Mouse (Mus musculus): ENCODE results near the gene Fbxl19.

Fbxl19 gene

DNA sequence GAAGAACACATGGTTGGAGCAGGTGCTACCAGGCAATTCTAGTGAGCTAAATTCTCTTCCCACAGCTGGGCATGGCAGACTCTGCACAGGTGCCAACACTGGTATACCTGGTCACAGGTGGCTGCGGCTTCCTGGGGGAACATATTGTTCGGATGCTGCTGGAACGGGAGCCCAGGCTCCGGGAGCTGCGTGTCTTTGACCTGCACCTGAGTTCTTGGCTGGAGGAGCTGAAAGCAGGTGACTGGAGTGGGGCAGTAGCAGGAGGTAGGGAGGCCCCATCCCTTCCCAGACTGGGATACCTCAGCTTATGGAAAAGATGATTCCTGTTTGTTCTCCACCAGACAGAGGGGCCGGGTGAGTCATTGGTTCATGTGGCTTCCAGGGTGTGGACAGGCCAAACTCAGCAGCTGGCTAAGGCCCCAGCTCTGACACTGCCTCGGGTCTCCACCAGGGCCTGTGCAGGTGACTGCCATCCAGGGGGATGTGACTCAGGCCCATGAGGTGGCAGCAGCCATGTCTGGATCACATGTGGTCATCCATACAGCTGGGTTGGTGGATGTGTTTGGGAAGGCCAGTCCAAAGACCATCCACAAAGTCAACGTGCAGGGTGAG is 56.8 kb downstream of the Fbxl19 start:
- no peak for DNase-seq (ENCODE audit: low spot score in 2 of 2)

- DNase-seq (ENCODE audit: low spot score in 2 of 2), result no peak
Measured at GRCm38 (mm10) chr7:127802313-127802712, 58.0 kb downstream of the Fbxl19 start.

DNA sequence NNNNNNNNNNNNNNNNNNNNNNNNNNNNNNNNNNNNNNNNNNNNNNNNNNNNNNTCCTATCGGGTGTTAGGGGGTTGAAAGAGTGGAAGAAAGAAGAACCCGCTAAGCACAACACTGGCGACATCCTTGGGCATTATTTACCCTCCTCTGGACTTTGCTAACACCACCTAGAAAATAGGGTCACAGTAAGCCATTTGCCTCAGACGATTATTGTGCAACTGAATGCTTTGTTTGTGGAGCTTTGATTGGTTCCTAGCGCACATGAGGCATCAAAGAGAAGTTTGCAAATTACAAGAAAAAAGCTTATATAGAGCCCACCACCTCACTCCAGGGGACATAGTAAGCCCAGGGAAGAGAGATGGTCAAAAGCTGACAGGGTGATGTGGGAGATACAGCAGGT is 64.5 kb downstream of the Fbxl19 start:
- no peak for DNase-seq (ENCODE audit: low spot score in 2 of 2)

GRCm38 (mm10) chr7:127809846-127810245 is 65.5 kb downstream of the Fbxl19 start:
- DNase-seq (ENCODE audit: low spot score in 2 of 2), result no peak

GRCm38 (mm10) chr7:127810650-127811049 is 66.3 kb downstream of the Fbxl19 start:
- no peak for DNase-seq (ENCODE audit: low spot score in 2 of 2)

- DNase-seq (ENCODE audit: low spot score in 2 of 2), result no peak
Measured at GRCm38 (mm10) chr7:127811240-127811639, 66.9 kb downstream of the Fbxl19 start.

GRCm38 (mm10) chr7:127812292-127812691 is 67.9 kb downstream of the Fbxl19 start:
- no peak for DNase-seq (ENCODE audit: low spot score in 2 of 2)

DNA sequence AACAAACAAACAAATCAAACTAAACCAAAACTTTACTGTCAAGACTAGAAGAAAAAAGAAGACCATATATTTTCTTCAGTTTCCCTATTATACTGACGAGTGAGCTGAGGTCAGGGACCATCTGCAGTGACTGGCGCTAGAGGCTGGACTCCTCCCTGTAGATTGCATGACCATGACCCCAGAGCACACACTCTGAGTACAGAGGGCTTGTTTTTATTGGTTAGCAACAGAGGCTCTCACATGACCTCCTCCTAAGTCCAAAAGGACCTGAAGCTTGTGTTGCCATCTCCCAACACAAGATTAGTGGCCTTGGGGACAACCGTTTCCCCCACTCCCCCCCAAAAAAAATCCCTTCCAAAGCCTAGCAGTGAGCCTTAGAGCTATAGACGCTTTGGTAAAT is 69.5 kb downstream of the Fbxl19 start:
- no peak for DNase-seq (ENCODE audit: low spot score in 2 of 2)

GRCm38 (mm10) chr7:127814241-127814921 is 70.0 kb downstream of the Fbxl19 start:
- DNase-seq (ENCODE audit: low spot score in 2 of 2), result no peak

- no peak for DNase-seq (ENCODE audit: low spot score in 2 of 2)
Measured at GRCm38 (mm10) chr7:127815116-127815665, 70.8 kb downstream of the Fbxl19 start.

- no peak for DNase-seq (ENCODE audit: low spot score in 2 of 2)
Measured at GRCm38 (mm10) chr7:127815954-127816821, 71.8 kb downstream of the Fbxl19 start.

GRCm38 (mm10) chr7:127817053-127817452 is 72.7 kb downstream of the Fbxl19 start:
- DNase-seq (ENCODE audit: low spot score in 2 of 2), result no peak

GRCm38 (mm10) chr7:127817776-127818175 is 73.4 kb downstream of the Fbxl19 start:
- DNase-seq (ENCODE audit: low spot score in 2 of 2), result no peak
